Mouse (Mus musculus) kidney, postnatal 0 days (tissue): ENCODE data around the gene Mrpl45. TPM values are rescaled to one million over a fixed set of nuclear protein-coding genes. Genes with fewer than 3 reads are reported as not detected.

ENCODE experiments used
- ATAC-seq: fragments of 200-750 bp; cut with Nextera tagmentation; replicated peaks from 2 replicates; pipeline ENCODE4 v1.8.0; 2017; ENCODE audit warnings: low read depth, moderate number of reproducible peaks, moderate TSS enrichment, moderate library complexity; ENCODE audit not compliant: low FRiP score
- DNase-seq: peaks from one replicate; pipeline ENCODE4 v3.0.0-alpha.2; 2016; ENCODE audit warnings: low spot score
- H3K27ac ChIP-seq: fragments of 300-500 bp; sonication (generic); 2 replicates; pipeline ENCODE4 v1.5.1; 2014; ENCODE audit warnings: mild to moderate bottlenecking
- H3K27me3 ChIP-seq: fragments of 300-500 bp; sonication (generic); 2 replicates; pipeline ENCODE4 v1.6.1; 2014; ENCODE audit warnings: low read length, mixed read lengths; ENCODE audit not compliant: insufficient read depth
- H3K36me3 ChIP-seq: fragments of 300-500 bp; sonication (generic); 2 replicates; pipeline ENCODE4 v1.6.1; 2014; ENCODE audit warnings: low read length, mixed read lengths; ENCODE audit not compliant: insufficient read depth
- H3K4me1 ChIP-seq: fragments of 300-500 bp; sonication (generic); replicated peaks from 2 replicates; pipeline ENCODE4 v1.6.1; 2014; ENCODE audit warnings: antibody characterized with exemption, low read length, mixed read lengths; ENCODE audit not compliant: insufficient read depth
- H3K4me2 ChIP-seq: fragments of 300-500 bp; sonication (generic); 2 replicates; pipeline ENCODE4 v1.6.1; 2014; ENCODE audit warnings: mild to moderate bottlenecking, low read length, moderate library complexity, mixed read lengths
- H3K4me3 ChIP-seq: fragments of 300-500 bp; sonication (generic); replicated peaks from 2 replicates; pipeline ENCODE4 v1.5.1; 2014; ENCODE audit warnings: low read depth, low read length
- H3K9ac ChIP-seq: fragments of 300-500 bp; sonication (generic); 2 replicates; pipeline ENCODE4 v1.6.1; 2014; ENCODE audit warnings: low read depth, low read length
- H3K9me3 ChIP-seq: fragments of 300-500 bp; sonication (generic); replicated peaks from 2 replicates; pipeline ENCODE4 v1.6.1; 2016; ENCODE audit warnings: low read length, inconsistent platforms, mixed read lengths
- CTCF ChIP-seq: IDR thresholded peaks from 2 replicates; pipeline ENCODE4 v1.5.1; 2016; ENCODE audit warnings: antibody characterized with exemption, low read depth, mild to moderate bottlenecking, moderate library complexity
- WGBS: fragments of 180-500 bp; shearing (Covaris S2); extraction: QIAGEN DNeasy Blood & Tissue Kit; methylation state at CpG from one replicate; pipeline ENCODE4 v1.1.7; 2014; 5-methylcytosine and 5-hydroxymethylcytosine counted together
- polyA plus RNA-seq: library from polyadenylated mRNA; unstranded; fragments of >200 nt; fragmentation: Nextera tagmentation; extraction: Ambion mirVana; gene quantifications from 2 replicates; pipeline ENCODE4 v1.2.1, GENCODE M21; 2015

Mrpl45 gene
- polyA plus RNA-seq, 1 experiment from 2014 or later = 54.3 TPM

DNA sequence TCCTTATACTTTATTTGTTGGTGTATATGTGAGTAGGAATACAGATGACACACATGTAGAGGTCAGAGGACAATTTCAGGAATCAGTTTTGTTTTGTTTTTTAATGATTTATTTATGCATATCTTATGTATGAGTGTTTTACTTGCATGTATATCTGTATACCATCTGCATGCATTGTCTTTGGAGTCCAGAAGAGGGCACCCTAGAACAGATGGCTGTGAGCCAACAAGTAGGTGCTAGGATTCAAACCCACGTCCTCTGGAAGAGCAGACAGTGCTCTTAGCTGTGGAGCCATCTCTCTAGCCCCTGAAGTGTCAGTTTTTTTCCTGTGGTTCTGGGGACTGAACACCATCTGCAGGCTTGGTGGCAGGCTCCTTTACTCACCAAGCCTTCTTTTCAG is 9.7 kb downstream of the Mrpl45 start:
- Histone ChIP-seq H3K27me3 (no peaks in the 10 kb centered on the region), H3K27ac (no peak overlapping the region), H3K4me2 (no peak overlapping the region), H3K4me1 (no peaks in the 10 kb centered on the region), H3K36me3 (peaks cover 46% of the 10 kb centered on the region), H3K9ac (no peak overlapping the region), H3K4me3 (no peak overlapping the region), H3K9me3 (no peaks in the 10 kb centered on the region)
- peak; percentile 48 for TF ChIP-seq CTCF
- no peak for ATAC-seq
- DNase-seq = no peak
- WGBS = 61% methylated on average over 1 of the region's 1 CpGs

DNA sequence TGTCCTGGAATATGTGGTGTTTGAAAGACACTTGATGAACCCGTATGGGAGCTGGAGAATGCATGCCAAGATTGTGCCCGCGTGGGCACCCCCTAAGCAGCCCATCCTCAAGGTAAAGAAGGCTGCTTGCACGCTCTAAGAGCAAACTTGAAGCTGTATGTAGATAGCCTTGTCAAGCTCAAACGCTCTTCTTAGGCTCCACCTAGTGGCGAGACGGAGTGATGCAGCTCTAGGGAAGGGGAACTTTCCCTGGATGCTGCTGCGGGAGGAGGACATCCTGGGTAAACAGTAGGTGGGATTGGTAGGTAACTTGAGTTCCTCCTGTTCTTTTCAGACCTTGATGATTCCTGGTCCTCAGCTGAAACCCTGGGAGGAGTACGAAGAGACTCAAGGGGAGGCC is 12.6 kb downstream of the Mrpl45 start:
- Histone ChIP-seq H3K27me3 (no peaks in the 10 kb centered on the region), H3K4me2 (no peak overlapping the region), H3K36me3 (peaks cover 42% of the 10 kb centered on the region), H3K9me3 (no peaks in the 10 kb centered on the region), H3K9ac (no peak overlapping the region), H3K4me1 (no peaks in the 10 kb centered on the region), H3K4me3 (no peak overlapping the region), H3K27ac (no peak overlapping the region)
- ATAC-seq = no peak
- TF ChIP-seq CTCF = peak; percentile 86
- DNase-seq = peak; percentile 78
- WGBS = 28% methylated on average over 9 of the region's 9 CpGs

DNA sequence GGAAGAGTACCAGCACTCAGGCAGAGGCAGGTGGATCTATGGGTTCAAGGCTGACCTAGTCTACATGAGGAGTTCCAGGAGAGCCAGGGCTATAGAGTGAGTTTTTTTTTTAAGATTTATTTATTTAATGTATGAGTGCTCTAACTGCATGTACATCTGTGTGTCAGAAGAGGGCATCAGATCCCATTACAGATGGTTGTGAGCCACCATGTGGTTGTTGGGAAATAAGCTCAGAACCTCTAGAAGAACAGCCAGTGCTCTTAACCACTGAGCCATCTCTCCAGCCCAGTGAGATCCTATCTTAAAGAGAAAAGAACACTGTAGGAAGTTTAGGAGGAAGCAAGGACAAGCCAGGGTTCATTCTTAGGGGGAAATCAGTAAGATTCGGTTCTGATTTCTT is 14.8 kb downstream of the Mrpl45 start:
- H3K4me2 ChIP-seq = no peak overlapping the region
- H3K9me3 ChIP-seq = no peaks in the 10 kb centered on the region
- no peaks in the 10 kb centered on the region for H3K27me3 ChIP-seq
- DNase-seq (no peak), ATAC-seq (no peak)
- no peak overlapping the region for H3K4me3 ChIP-seq
- no peaks in the 10 kb centered on the region for H3K4me1 ChIP-seq
- peak; percentile 44 for TF ChIP-seq CTCF
- 97% methylated on average over 1 of the region's 1 CpGs for WGBS
- no peak overlapping the region for H3K27ac ChIP-seq
- H3K9ac ChIP-seq = no peak overlapping the region
- H3K36me3 ChIP-seq = peaks cover 30% of the 10 kb centered on the region

DNA sequence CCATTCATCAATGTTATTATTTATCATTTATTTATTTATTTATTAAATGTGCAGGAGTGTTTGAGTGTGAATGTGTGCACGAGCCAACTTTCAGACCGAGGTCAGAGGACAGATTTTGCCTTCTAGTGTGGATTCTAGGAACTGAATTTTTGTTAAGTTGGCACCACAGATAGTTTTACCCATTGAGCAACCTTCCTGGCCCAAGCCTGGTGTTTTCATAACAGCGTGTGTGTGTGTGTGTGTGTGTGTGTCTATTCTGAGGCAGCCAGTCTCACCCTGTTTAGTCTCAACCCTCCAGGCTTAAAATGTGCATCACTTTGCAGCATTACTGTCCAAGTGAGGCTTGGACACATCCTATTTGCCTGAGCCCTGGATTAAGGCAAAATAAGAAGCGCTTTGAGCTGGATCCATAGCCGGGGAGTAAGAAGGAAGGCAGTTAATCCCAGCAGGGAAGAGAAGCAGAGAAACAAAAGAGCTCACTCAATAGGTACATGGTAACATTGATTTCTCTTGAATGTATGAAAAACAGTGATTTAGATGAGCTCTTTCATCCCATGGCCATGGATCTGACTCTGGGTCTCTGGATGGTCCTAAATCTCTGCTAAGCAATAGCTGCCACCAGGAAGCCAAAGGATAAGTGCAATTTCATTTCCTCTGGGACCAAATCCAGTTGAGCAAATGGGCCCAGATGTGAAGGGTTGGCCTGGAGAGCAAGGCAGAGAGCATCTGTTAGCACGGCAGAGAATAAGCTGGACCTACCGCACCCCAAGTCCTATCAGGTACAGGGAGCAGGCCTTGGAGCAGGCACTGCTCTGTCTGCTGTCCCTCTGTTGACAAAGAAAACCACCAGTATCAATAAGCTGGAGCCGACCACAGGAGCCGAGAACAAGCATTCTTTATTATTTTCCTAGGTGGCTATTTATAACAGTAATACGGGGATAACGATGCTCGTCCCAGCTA is 16.0 kb downstream of the Mrpl45 start:
- Histone ChIP-seq H3K9me3 (no peaks in the 10 kb centered on the region), H3K27me3 (no peaks in the 10 kb centered on the region), H3K4me2 (no peak overlapping the region), H3K9ac (no peak overlapping the region), H3K4me3 (no peak overlapping the region), H3K27ac (no peak overlapping the region), H3K4me1 (no peaks in the 10 kb centered on the region), H3K36me3 (peaks cover 19% of the 10 kb centered on the region)
- ATAC-seq (no peak), DNase-seq (no peak)
- 89% methylated on average over 12 of the region's 12 CpGs for WGBS
- no peak for TF ChIP-seq CTCF

DNA sequence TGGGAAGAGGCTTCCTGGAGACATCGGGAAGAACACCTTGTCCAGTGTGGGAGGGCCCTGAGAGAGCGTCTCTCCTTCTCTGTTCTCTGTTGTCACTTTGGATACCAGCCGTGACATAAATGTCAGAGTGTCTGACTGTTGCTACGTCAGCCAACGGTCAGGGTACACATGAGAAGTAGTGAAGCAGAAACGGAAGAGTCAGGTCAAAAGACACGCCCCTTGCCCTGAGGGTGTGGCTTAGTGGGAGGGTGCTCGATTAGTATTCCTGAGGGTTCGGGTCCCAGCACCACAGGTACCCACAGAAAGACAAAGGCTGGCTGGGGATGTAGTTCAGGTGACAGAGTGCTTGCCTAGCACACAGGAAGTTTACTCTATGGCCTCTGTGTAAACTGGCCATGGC is 17.5 kb downstream of the Mrpl45 start:
- H3K9me3 ChIP-seq = no peaks in the 10 kb centered on the region
- no peak for DNase-seq
- 41% methylated on average over 9 of the region's 9 CpGs for WGBS
- H3K4me3 ChIP-seq = no peak overlapping the region
- H3K4me1 ChIP-seq = no peaks in the 10 kb centered on the region
- no peak overlapping the region for H3K9ac ChIP-seq
- no peak overlapping the region for H3K4me2 ChIP-seq
- no peak for TF ChIP-seq CTCF
- peaks cover 14% of the 10 kb centered on the region; the same call in 1 of the 2 replicates for H3K36me3 ChIP-seq
- H3K27me3 ChIP-seq = no peaks in the 10 kb centered on the region
- no peak overlapping the region for H3K27ac ChIP-seq
- ATAC-seq = peak; percentile 51; the same call in 1 of the 2 replicates

DNA sequence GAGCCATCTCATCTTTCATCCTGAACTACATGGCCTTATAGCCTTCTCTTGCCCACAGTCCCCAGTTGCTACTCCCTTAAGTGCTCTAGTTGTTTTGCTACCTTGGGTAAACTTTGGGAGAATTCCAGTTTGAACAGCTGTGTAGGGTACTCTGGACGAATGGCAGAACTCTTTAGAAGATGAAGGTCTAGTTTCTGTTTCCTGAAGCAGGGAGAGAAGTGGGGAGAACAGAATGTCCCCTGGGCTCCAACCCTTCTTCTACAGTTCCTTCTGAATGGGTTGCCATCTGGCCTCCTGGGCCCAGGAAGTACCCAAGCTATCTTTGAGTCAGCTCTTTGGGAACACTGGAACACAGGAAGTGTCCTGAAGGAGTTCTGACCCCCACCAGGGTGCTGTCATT is 18.4 kb downstream of the Mrpl45 start:
- TF ChIP-seq CTCF = no peak
- Histone ChIP-seq H3K27me3 (no peaks in the 10 kb centered on the region), H3K4me2 (no peak overlapping the region), H3K36me3 (peaks cover 11% of the 10 kb centered on the region; the same call in 1 of the 2 replicates), H3K27ac (no peak overlapping the region), H3K9me3 (no peaks in the 10 kb centered on the region), H3K9ac (no peak overlapping the region), H3K4me1 (no peaks in the 10 kb centered on the region; the same call in 1 of the 2 replicates), H3K4me3 (no peak overlapping the region)
- no peak for DNase-seq
- ATAC-seq = no peak
- 44% methylated on average over 1 of the region's 1 CpGs for WGBS
